Mouse (Mus musculus) embryonic fibroblast, embryonic 13.5 days (primary cell): ENCODE measurements at regions not wholly inside any gene's neighbourhood (a gene's known extent, or its start where the extent isn't known, plus 50 kb on each side); places are given as distances from the start of the nearest gene placed in this dataset.
A peak's percentile ranks its signal among the peaks of the same experiment; 100 is the strongest.

Source experiments
- H3K27ac ChIP-seq: 2 replicates; pipeline ENCODE4 v1.5.1; 2012; ENCODE audit warnings: low read length, control low read depth, inconsistent platforms; ENCODE audit not compliant: insufficient read depth
- H3K4me1 ChIP-seq: 2 replicates; pipeline ENCODE4 v1.6.1; 2011; ENCODE audit warnings: low read length; ENCODE audit not compliant: control insufficient read depth, insufficient read depth
- H3K4me3 ChIP-seq: 2 replicates; pipeline ENCODE4 v1.5.1; 2011; ENCODE audit warnings: mild to moderate bottlenecking, control low read depth, low read length; ENCODE audit not compliant: insufficient read depth
- CTCF ChIP-seq: IDR thresholded peaks from 2 replicates; pipeline ENCODE4 v1.5.1; 2011; ENCODE audit warnings: mild to moderate bottlenecking, control low read depth, low read length, moderate library complexity, borderline replicate concordance; ENCODE audit not compliant: insufficient read depth
- POLR2A ChIP-seq: IDR thresholded peaks from 2 replicates; pipeline ENCODE4 v1.6.1; 2011; ENCODE audit warnings: low read depth, mild to moderate bottlenecking, control low read depth, low read length, moderate library complexity

GRCm38 (mm10) chr16:78120346-78120899 lies 180.9 kb upstream of the Cxadr start:
- Histone ChIP-seq H3K4me3 (no peak overlapping the region), H3K27ac (no peak overlapping the region), H3K4me1 (no peaks in the 10 kb centered on the region)
- TF ChIP-seq CTCF (no peak), POLR2A (no peak)

- TF ChIP-seq POLR2A (no peak), CTCF (no peak)
- Histone ChIP-seq H3K4me1 (no peaks in the 10 kb centered on the region), H3K27ac (no peak overlapping the region)
Observed at GRCm38 (mm10) chr16:78104246-78104645, 197.0 kb upstream of the Cxadr start.

DNA sequence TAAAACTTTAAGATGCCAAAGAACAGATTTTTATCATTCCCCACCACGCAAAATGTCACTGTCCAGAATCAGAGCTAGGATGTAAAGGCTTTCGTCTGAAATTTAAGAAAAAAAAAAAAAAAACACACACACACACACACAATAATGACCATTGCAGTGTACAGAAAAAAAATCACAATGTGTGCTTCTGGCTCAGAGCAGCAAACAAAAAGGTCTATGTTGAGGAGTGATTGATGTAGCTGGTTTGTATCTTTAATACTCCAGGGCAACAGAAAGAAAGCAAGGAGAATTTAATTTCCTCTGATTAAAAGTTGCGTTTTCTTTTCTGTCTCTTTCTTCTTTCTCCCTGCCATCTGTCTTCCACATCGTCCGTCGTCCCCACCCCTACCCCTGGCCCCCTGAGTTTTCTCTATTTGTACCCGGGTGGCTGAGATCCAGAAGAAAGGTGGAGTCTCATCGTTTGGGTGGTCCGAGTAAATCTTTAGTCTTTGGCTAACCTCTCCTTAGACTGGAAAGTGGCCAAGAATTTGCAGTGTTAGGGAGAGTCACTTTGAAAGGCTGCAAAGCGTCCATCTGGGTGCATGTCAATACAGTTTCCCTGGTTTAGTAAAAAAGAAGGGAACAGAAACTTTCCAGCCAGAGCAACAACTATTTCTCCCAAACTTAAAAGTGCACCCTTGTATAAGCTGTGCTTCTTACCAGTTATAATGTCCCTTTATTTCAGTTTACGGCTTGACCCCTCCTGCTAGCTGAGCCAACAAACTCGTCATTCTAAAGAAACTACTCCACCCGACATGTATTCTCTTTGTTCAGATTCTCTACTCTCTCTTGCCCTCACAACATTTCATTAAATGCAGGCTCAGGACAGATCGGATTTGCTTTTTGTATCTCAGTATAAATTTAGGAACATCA lies 199.6 kb upstream of the Cxadr start:
- TF ChIP-seq POLR2A: no peak
- TF ChIP-seq CTCF: no peak
- Histone ChIP-seq H3K4me3 (peak overlapping the region; percentile 14; the same call in 1 of the 2 replicates), H3K4me1 (no peaks in the 10 kb centered on the region), H3K27ac (no peak overlapping the region)

More at GRCm38 (mm10) chr16:78104246-78104645, 197.0 kb upstream of the Cxadr start:
- no peak overlapping the region for H3K4me3 ChIP-seq

- H3K4me1 ChIP-seq: no peaks in the 10 kb centered on the region
- TF ChIP-seq CTCF (no peak), POLR2A (no peak)
- no peak overlapping the region for H3K27ac ChIP-seq
- no peak overlapping the region for H3K4me3 ChIP-seq
Observed at GRCm38 (mm10) chr16:78099842-78100241, 201.4 kb upstream of the Cxadr start.

DNA sequence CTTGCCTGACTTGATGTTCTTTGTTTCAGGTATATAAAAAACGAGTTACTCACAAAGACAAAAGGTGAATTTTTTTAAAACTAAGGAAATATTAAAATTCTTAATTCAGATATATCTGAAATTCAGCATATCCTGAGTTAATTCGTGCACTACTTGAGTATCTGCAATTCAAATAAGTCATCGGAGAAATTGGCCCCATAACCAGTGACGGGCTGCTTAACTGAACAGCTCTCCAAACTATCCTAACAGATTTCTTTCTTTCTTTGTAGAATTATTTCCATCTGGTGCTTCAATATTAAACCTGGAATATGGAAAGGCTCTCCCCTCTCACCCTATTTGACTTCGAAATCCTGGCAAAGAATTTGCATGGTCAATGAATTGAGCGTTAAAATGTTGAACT lies 202.2 kb upstream of the Cxadr start:
- Histone ChIP-seq H3K27ac (no peak overlapping the region), H3K4me3 (no peak overlapping the region), H3K4me1 (no peaks in the 10 kb centered on the region)
- no peak for TF ChIP-seq CTCF
- TF ChIP-seq POLR2A: no peak

DNA sequence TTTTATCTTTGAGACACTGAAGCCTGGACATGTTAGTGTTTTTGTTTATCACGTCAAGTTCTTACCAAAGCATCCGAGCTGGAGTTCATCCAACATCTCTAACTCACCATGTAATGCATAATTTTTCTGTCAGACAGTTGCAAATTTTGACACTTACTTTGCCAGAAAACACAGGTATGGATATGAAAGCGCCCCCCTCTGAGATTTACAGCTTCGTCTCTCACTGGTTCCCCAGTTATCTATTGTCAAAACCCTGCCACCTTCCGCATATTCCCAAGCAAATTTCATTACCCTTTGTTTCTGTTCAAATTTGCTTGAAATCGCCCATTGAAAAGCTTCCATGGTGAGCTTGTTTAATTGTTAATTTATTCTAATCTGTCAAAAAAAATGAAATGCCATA lies 202.7 kb upstream of the Cxadr start:
- Histone ChIP-seq H3K4me3 (no peak overlapping the region), H3K27ac (no peak overlapping the region), H3K4me1 (no peaks in the 10 kb centered on the region)
- TF ChIP-seq POLR2A: no peak
- TF ChIP-seq CTCF: no peak

DNA sequence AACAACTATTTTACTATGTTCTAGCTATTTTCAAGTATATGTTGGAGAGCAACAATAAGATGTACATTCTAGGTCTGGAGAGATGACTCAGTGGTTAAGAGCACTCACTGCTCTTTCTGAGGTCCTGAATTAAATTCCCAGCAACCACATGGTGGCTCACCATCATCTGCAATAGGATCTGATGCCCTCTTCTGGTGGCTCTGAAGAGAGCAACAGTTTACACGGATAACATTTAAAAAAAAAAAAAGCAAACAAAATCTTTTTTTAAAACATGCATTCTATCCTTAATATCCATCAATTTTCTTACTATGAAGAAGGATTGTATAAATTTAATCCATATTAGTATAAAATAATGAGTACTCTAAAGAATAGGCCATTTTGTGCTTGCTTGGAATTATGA lies 204.7 kb upstream of the Cxadr start:
- TF ChIP-seq POLR2A (no peak), CTCF (no peak)
- Histone ChIP-seq H3K27ac (no peak overlapping the region), H3K4me1 (no peaks in the 10 kb centered on the region), H3K4me3 (no peak overlapping the region)

- H3K27ac ChIP-seq: no peak overlapping the region
- no peak overlapping the region for H3K4me3 ChIP-seq
- no peaks in the 10 kb centered on the region for H3K4me1 ChIP-seq
- TF ChIP-seq CTCF: no peak
- TF ChIP-seq POLR2A: no peak
Observed at GRCm38 (mm10) chr16:78090155-78090554, 211.1 kb upstream of the Cxadr start.

- no peaks in the 10 kb centered on the region for H3K4me1 ChIP-seq
- TF ChIP-seq CTCF (no peak), POLR2A (no peak)
- H3K4me3 ChIP-seq: no peak overlapping the region
- H3K27ac ChIP-seq: no peak overlapping the region
Observed at GRCm38 (mm10) chr16:78067532-78068118, 233.7 kb upstream of the Cxadr start.

DNA sequence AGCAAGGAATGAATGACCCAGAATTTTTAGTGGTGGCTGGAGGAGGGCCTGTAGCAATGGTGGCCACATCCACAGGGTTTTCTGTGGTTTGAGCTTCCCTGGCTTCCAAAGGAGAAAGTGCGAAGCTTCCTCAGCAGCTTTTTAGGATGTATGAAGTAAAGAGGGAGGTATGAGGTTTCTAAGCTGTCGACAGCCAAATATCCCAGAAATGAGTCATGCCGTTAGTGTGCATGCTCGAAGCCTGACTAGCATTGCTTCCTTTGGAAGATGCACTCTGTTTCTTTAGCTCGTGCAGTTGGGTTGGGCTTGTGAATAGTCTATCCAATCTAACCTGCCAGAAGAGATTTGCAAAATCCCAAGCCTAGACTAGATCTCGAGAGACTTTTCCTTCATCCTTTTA lies 240.8 kb upstream of the Cxadr start:
- Histone ChIP-seq H3K4me3 (no peak overlapping the region), H3K27ac (peak overlapping the region; percentile 76), H3K4me1 (peaks cover 5% of the 10 kb centered on the region)
- TF ChIP-seq CTCF (no peak), POLR2A (no peak)
